Mouse (Mus musculus) MEL (cell line): Measurements from ENCODE around the gene Uox. TPM values are rescaled to one million over a fixed set of nuclear protein-coding genes. Genes with fewer than 3 reads are reported as not detected.

ENCODE experiments used
- DNase-seq: peaks from one replicate; pipeline ENCODE4 v3.0.0; 2011; ENCODE audit warnings: low read depth, low spot score
- H3K27ac ChIP-seq: 2 replicates; pipeline ENCODE4 v1.5.1; 2012; ENCODE audit warnings: low read depth, mild to moderate bottlenecking, control low read depth, low read length, moderate library complexity; ENCODE audit not compliant: control insufficient read depth
- H3K27me3 ChIP-seq, 2 experiments: fragments of 150-350 bp in 1 of 2; sonication (generic) in 1 of 2; 2 replicates each; pipeline ENCODE4 v1.6.1; 2012; ENCODE audit warnings: low read length in 2 of 2, mild to moderate bottlenecking in 2 of 2, improper control_type of control experiment in 1 of 2, moderate library complexity in 1 of 2; ENCODE audit not compliant: insufficient read depth in 2 of 2, control insufficient read depth in 1 of 2
- H3K36me3 ChIP-seq, 2 experiments: 2 replicates each; pipeline ENCODE4 v1.6.1; 2012 to 2014; ENCODE audit warnings: low read length in 2 of 2, improper control_type of control experiment in 1 of 2, inconsistent platforms in 1 of 2, mild to moderate bottlenecking in 1 of 2; ENCODE audit not compliant: insufficient read depth in 2 of 2, control insufficient read depth in 1 of 2
- H3K4me1 ChIP-seq, 2 experiments: fragments of 150-350 bp in 1 of 2; sonication (generic) in 1 of 2; 2 replicates each; pipeline ENCODE4 v1.6.1; 2012; ENCODE audit warnings: low read length in 2 of 2, improper control_type of control experiment in 1 of 2, mild to moderate bottlenecking in 1 of 2; ENCODE audit not compliant: insufficient read depth in 2 of 2, control insufficient read depth in 1 of 2
- H3K4me3 ChIP-seq, 2 experiments: fragments of 150-350 bp in 1 of 2; sonication (generic) in 1 of 2; 2 replicates each; pipeline ENCODE4 v1.5.1; 2012; ENCODE audit warnings: low read depth in 2 of 2, low read length in 2 of 2, mild to moderate bottlenecking in 2 of 2, moderate library complexity in 2 of 2, control low read depth in 1 of 2, improper control_type of control experiment in 1 of 2; ENCODE audit not compliant: control insufficient read depth in 1 of 2, insufficient read depth in 1 of 2
- H3K79me2 ChIP-seq: 2 replicates; pipeline ENCODE4 v1.6.1; 2012; ENCODE audit warnings: mild to moderate bottlenecking, low read length, moderate library complexity; ENCODE audit not compliant: control insufficient read depth, poor library complexity, insufficient read depth
- H3K9ac ChIP-seq: 2 replicates; pipeline ENCODE4 v1.6.1; 2012; ENCODE audit warnings: low read depth, mild to moderate bottlenecking, control low read depth, low read length, moderate library complexity; ENCODE audit not compliant: control insufficient read depth, poor library complexity, severe bottlenecking
- H3K9me3 ChIP-seq: fragments of 150-350 bp; sonication (generic); replicated peaks from 2 replicates; pipeline ENCODE4 v1.6.1; 2012; ENCODE audit warnings: mild to moderate bottlenecking, low read length, improper control_type of control experiment, moderate library complexity; ENCODE audit not compliant: insufficient read depth
- BHLHE40 ChIP-seq: IDR thresholded peaks from 2 replicates; pipeline ENCODE4 v1.6.1; 2012; ENCODE audit warnings: low read depth, mild to moderate bottlenecking, inconsistent platforms, low read length, improper control_type of control experiment, borderline replicate concordance
- CTCF ChIP-seq, 3 experiments: IDR thresholded peaks in 2 of 3; conservative IDR thresholded peaks in 1 of 3; 2 replicates each; pipeline ENCODE4 v1.5.1; 2011 to 2012; ENCODE audit warnings: low read length in 3 of 3, low read depth in 2 of 3, mild to moderate bottlenecking in 2 of 3, improper control_type of control experiment in 1 of 3, inconsistent platforms in 1 of 3, mixed read lengths in 1 of 3, moderate library complexity in 1 of 3; ENCODE audit not compliant: control insufficient read depth in 1 of 3, insufficient read depth in 1 of 3, poor library complexity in 1 of 3, severe bottlenecking in 1 of 3
- E2F4 ChIP-seq: IDR thresholded peaks from 2 replicates; pipeline ENCODE4 v1.6.1; 2011; ENCODE audit warnings: low read depth, low read length, improper control_type of control experiment, borderline replicate concordance
- ELF1 ChIP-seq: IDR thresholded peaks from 2 replicates; pipeline ENCODE4 v1.6.1; 2014; ENCODE audit warnings: low read depth, mild to moderate bottlenecking, inconsistent platforms, low read length, improper control_type of control experiment, moderate library complexity
- GABPA ChIP-seq: IDR thresholded peaks from 2 replicates; pipeline ENCODE4 v1.6.1; 2012; ENCODE audit warnings: low read depth, mild to moderate bottlenecking, inconsistent platforms, low read length, improper control_type of control experiment, moderate library complexity
- GATA1 ChIP-seq: IDR thresholded peaks from 2 replicates; pipeline ENCODE4 v1.6.1; 2011; ENCODE audit warnings: low read depth, low read length, improper control_type of control experiment
- JUND ChIP-seq: IDR thresholded peaks from 2 replicates; pipeline ENCODE4 v1.6.1; 2011; ENCODE audit warnings: low read depth, mild to moderate bottlenecking, improper control_type of control experiment, low read length
- MAFK ChIP-seq: IDR thresholded peaks from 2 replicates; pipeline ENCODE4 v1.6.1; 2011; ENCODE audit warnings: low read depth, mild to moderate bottlenecking, low read length, improper control_type of control experiment, borderline replicate concordance
- MAZ ChIP-seq: IDR thresholded peaks from 2 replicates; pipeline ENCODE4 v1.6.1; 2012; ENCODE audit warnings: low read depth, mild to moderate bottlenecking, inconsistent platforms, low read length, improper control_type of control experiment
- MXI1 ChIP-seq: IDR thresholded peaks from 2 replicates; pipeline ENCODE4 v1.6.1; 2011; ENCODE audit warnings: mild to moderate bottlenecking, low read depth, low read length, improper control_type of control experiment
- MYC ChIP-seq: IDR thresholded peaks from 2 replicates; pipeline ENCODE4 v1.6.1; 2011; ENCODE audit warnings: low read depth, mild to moderate bottlenecking, low read length, improper control_type of control experiment, moderate library complexity
- NRF1 ChIP-seq: IDR thresholded peaks from 2 replicates; pipeline ENCODE4 v1.6.1; 2014; ENCODE audit warnings: low read depth, mild to moderate bottlenecking, inconsistent platforms, low read length, improper control_type of control experiment, moderate library complexity; ENCODE audit not compliant: poor library complexity, insufficient read depth, severe bottlenecking
- POLR2A ChIP-seq, 2 experiments: IDR thresholded peaks; 2 replicates each; pipeline ENCODE4 v1.6.1; 2011 to 2012; ENCODE audit warnings: low read length in 2 of 2, mild to moderate bottlenecking in 2 of 2, control low read depth in 1 of 2, improper control_type of control experiment in 1 of 2, low read depth in 1 of 2, moderate library complexity in 1 of 2; ENCODE audit not compliant: control insufficient read depth in 1 of 2, insufficient read depth in 1 of 2, poor library complexity in 1 of 2
- RAD21 ChIP-seq: IDR thresholded peaks from 2 replicates; pipeline ENCODE4 v1.6.1; 2011; ENCODE audit warnings: mild to moderate bottlenecking, low read depth, low read length, improper control_type of control experiment
- SMC3 ChIP-seq: IDR thresholded peaks from 2 replicates; pipeline ENCODE4 v1.6.1; 2011; ENCODE audit warnings: low read depth, low read length, improper control_type of control experiment
- TAL1 ChIP-seq: IDR thresholded peaks from 2 replicates; pipeline ENCODE4 v1.6.1; 2012; ENCODE audit warnings: mild to moderate bottlenecking, inconsistent platforms, low read length, moderate library complexity, mixed read lengths
- TCF12 ChIP-seq: IDR thresholded peaks from 2 replicates; pipeline ENCODE4 v1.6.1; 2014; ENCODE audit warnings: low read depth, mild to moderate bottlenecking, inconsistent platforms, low read length, improper control_type of control experiment, moderate library complexity
- UBTF ChIP-seq: IDR thresholded peaks from 2 replicates; pipeline ENCODE4 v1.6.1; 2012; ENCODE audit warnings: low read depth, mild to moderate bottlenecking, inconsistent platforms, low read length, improper control_type of control experiment, moderate library complexity, borderline replicate concordance; ENCODE audit not compliant: insufficient read depth
- USF2 ChIP-seq, 2 experiments: IDR thresholded peaks; 2 replicates each; pipeline ENCODE4 v1.6.1; 2011 to 2012; ENCODE audit warnings: improper control_type of control experiment in 2 of 2, low read length in 2 of 2, borderline replicate concordance in 1 of 2, inconsistent platforms in 1 of 2, low read depth in 1 of 2, mild to moderate bottlenecking in 1 of 2; ENCODE audit not compliant: insufficient read depth in 1 of 2
- ZKSCAN1 ChIP-seq: IDR thresholded peaks from 2 replicates; pipeline ENCODE4 v1.6.1; 2012; ENCODE audit warnings: low read depth, mild to moderate bottlenecking, inconsistent platforms, low read length, improper control_type of control experiment, moderate library complexity
- ZNF384 ChIP-seq: IDR thresholded peaks from 2 replicates; pipeline ENCODE4 v1.6.1; 2012; ENCODE audit warnings: low read depth, mild to moderate bottlenecking, inconsistent platforms, low read length, improper control_type of control experiment
- polyA plus RNA-seq, 2 experiments: library from polyadenylated mRNA; stranded (reverse) in 1 of 2; unstranded in 1 of 2; fragments of >175 nt in 1 of 2; fragments of >200 nt in 1 of 2; gene quantifications; 2 replicates each; pipeline versions ENCODE4 v1.2.1 to v1.2.4; 2012; ENCODE audit warnings: low replicate concordance in 2 of 2, low read depth in 1 of 2; ENCODE audit not compliant: insufficient read length in 2 of 2, insufficient read depth in 1 of 2, missing spikeins in 1 of 2
- total RNA-seq: library from RNA; depleted of rRNA; stranded (reverse); fragments of 300-350 nt; gene quantifications from 2 replicates; pipeline ENCODE4 v1.2.3, GENCODE M21; 2012

The Uox gene
- total and polyA plus RNA-seq, 3 experiments, result not detected

DNA sequence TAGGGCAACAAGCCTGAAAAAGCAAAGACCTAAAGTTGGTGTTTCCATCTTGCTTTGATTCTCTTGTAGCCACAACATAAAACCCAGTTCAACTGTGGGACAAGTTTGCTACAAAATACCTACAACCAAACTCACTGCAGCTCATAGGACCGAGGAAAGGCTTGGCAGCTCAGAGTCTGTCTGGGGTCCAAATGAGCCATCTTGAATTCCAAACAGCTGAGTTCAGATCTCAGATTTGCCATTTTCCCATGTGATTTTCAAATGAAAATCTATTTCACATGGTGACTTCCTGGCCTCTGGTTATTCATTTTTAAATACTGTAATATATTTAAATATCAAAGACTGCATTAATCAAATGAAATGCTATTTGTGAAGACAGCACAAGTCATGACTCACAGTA lies 104.9 kb downstream of the Uox start:
- no peak for TF ChIP-seq ZNF384
- no peak for TF ChIP-seq JUND
- TF ChIP-seq, all 39 proteins: peak for 0
- no peak for DNase-seq
- Histone ChIP-seq H3K4me3 (no peak overlapping the region), H3K4me1 (no peaks in the 10 kb centered on the region), H3K27me3 (no peaks in the 10 kb centered on the region), H3K9ac (no peak overlapping the region), H3K27ac (no peak overlapping the region), H3K79me2 (no peaks in the 10 kb centered on the region), H3K36me3 (no peaks in the 10 kb centered on the region), H3K9me3 (no peaks in the 10 kb centered on the region)

DNA sequence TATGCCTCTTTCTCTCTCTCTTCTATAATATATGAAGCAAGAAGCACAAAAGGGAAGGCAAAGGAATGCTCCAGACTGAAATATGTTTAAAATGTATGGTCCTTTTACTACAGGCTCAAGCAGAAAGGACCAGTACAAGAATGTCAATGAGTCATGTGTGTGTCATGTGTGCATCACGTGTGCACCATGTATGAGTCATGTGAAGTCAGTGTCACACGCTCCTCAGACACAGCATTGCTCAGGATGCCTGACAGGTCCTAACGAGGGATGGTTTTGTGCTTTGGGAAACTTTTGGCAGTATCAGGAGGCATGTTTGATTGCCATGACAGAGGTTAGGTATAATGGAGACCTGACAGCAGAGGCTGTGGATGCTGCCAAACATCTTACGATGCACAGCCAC lies 106.0 kb downstream of the Uox start:
- TF ChIP-seq MYC (no peak), BHLHE40 (no peak), TAL1 (no peak), E2F4 (no peak), RAD21 (no peak), CTCF (IDR thresholded peaks at IDR 0.05 in 2 of 3, conservative IDR thresholded peaks at IDR 0.05 in 1 of 3; ENCODE audit: control insufficient read depth in 1 of 3, insufficient read depth in 1 of 3, low read depth in 2 of 3, low read length in 3 of 3, poor library complexity in 1 of 3, severe bottlenecking in 1 of 3) (no peak), MAFK (no peak), SMC3 (no peak), ELF1 (no peak), TCF12 (no peak), MAZ (no peak), UBTF (no peak), ZNF384 (no peak), USF2 (IDR thresholded peaks at IDR 0.05; ENCODE audit: borderline replicate concordance in 1 of 2, insufficient read depth in 1 of 2, low read depth in 1 of 2, low read length in 2 of 2) (no peak), NRF1 (no peak), ZKSCAN1 (no peak), POLR2A (IDR thresholded peaks at IDR 0.05; ENCODE audit: control insufficient read depth in 1 of 2, insufficient read depth in 1 of 2, low read depth in 1 of 2, low read length in 2 of 2, poor library complexity in 1 of 2) (no peak), MXI1 (no peak), GABPA (no peak), GATA1 (no peak)
- H3K27me3 ChIP-seq, result no peaks in the 10 kb centered on the region

More for the DNA sequence above, 106.0 kb downstream of the Uox start:
- Histone ChIP-seq H3K4me1 (no peaks in the 10 kb centered on the region), H3K27ac (no peak overlapping the region), H3K79me2 (no peaks in the 10 kb centered on the region), H3K9ac (no peak overlapping the region), H3K4me3 (no peak overlapping the region), H3K36me3 (no peaks in the 10 kb centered on the region), H3K9me3 (no peaks in the 10 kb centered on the region)
- no peak for DNase-seq
